Mouse (Mus musculus) testis, adult 2 months (tissue): ENCODE results near the gene P4ha2. TPM values are rescaled to one million over a fixed set of nuclear protein-coding genes. Genes with fewer than 3 reads are reported as not detected.
A peak's percentile ranks its signal among the peaks of the same experiment; 100 is the strongest.

ENCODE experiments used
- H3K27ac ChIP-seq: fragments of 200-500 bp; 2 replicates; pipeline ENCODE4 v1.5.1; 2012; ENCODE audit warnings: low read depth, low read length; ENCODE audit not compliant: control insufficient read depth, insufficient read depth
- H3K27me3 ChIP-seq: fragments of 200-500 bp; 2 replicates; pipeline ENCODE4 v1.6.1; 2012; ENCODE audit warnings: mild to moderate bottlenecking, low read length, moderate library complexity; ENCODE audit not compliant: control insufficient read depth, insufficient read depth
- H3K36me3 ChIP-seq: fragments of 200-500 bp; 2 replicates; pipeline ENCODE4 v1.6.1; 2012; ENCODE audit warnings: mild to moderate bottlenecking, low read length; ENCODE audit not compliant: control insufficient read depth, insufficient read depth
- H3K4me1 ChIP-seq: fragments of 200-500 bp; 2 replicates; pipeline ENCODE4 v1.6.1; 2012; ENCODE audit warnings: low read length; ENCODE audit not compliant: control insufficient read depth, insufficient read depth
- H3K4me3 ChIP-seq: fragments of 200-500 bp; 2 replicates; pipeline ENCODE4 v1.5.1; 2012; ENCODE audit warnings: low read depth, mild to moderate bottlenecking, low read length, moderate library complexity, mixed read lengths; ENCODE audit not compliant: control insufficient read depth
- CTCF ChIP-seq: fragments of 200-500 bp; IDR thresholded peaks from 2 replicates; pipeline ENCODE4 v1.5.1; 2012; ENCODE audit warnings: low read depth, mild to moderate bottlenecking, inconsistent platforms, low read length, moderate library complexity; ENCODE audit not compliant: control insufficient read depth, insufficient read depth, insufficient replicate concordance
- POLR2A ChIP-seq: fragments of 200-500 bp; IDR thresholded peaks from 2 replicates; pipeline ENCODE4 v1.6.1; 2012; ENCODE audit warnings: low read depth, mild to moderate bottlenecking, inconsistent platforms, low read length, moderate library complexity; ENCODE audit not compliant: control insufficient read depth
- polyA plus RNA-seq: library from polyadenylated mRNA; depleted of rRNA; stranded (reverse); fragments of >200 nt; gene quantifications from 2 replicates; pipeline ENCODE4 v1.2.3, GENCODE M21; 2012

Gene P4ha2
- polyA plus RNA-seq, 1 experiment: 7.8 TPM

DNA sequence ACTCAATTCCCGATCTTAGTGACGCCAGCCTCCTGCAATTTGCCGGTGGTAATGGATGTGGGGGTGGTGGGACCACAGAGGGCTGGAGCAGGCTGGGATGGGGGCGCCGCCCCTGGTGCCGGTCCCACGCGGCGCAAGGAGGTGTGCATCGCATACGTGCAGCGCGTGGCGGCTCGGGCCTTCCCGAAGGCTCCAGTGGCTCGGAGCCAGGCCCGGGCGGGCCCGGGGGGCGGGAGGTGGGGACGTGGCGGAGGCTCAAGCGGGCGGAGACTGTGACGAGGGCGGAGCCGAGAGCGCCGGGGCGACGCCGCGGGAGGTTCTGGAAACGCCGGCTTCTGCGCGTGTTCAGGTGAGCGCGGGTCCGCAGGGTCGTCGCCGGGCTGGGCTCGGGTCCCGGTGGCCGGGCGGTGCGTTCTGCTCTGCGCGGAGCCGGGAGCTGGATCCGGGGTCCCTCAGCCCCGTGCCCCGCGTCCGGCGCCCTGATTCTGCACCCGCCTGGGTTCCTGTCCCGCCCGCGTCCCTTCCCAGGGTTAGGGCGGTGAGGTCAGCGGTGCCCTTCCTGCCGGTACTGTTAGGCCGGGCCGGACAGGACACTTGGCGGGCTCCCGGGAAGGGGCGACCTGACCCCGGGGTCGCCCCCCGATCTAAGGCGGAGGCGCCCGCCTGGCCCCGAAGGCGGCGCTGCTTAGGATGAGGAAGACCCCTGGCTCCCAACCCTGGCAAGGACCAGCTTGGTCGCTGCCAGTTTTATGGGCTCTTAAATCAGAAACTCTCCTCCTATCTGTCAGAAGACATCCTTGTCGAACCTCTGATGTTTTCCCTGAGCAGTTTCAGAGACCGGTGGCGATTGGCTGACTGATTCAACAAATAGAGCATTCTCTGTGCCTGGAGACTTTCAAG, 1.0 kb downstream of the P4ha2 start:
- peak overlapping the region; percentile 56 for H3K4me3 ChIP-seq
- no peak for TF ChIP-seq POLR2A
- TF ChIP-seq CTCF: no peak
- no peaks in the 10 kb centered on the region for H3K36me3 ChIP-seq
- H3K27me3 ChIP-seq: no peaks in the 10 kb centered on the region; the same call in 1 of the 2 replicates
- H3K27ac ChIP-seq: no peak overlapping the region
- peaks cover 14% of the 10 kb centered on the region for H3K4me1 ChIP-seq

GRCm38 (mm10) chr11:54101701-54102100, 1.8 kb downstream of the P4ha2 start:
- H3K27me3 ChIP-seq: no peaks in the 10 kb centered on the region; the same call in 1 of the 2 replicates
- no peak overlapping the region for H3K27ac ChIP-seq
- H3K36me3 ChIP-seq: no peaks in the 10 kb centered on the region
- H3K4me3 ChIP-seq: peak overlapping the region; percentile 56; the same call in 1 of the 2 replicates
- TF ChIP-seq POLR2A (no peak), CTCF (no peak)
- peaks cover 14% of the 10 kb centered on the region for H3K4me1 ChIP-seq

DNA sequence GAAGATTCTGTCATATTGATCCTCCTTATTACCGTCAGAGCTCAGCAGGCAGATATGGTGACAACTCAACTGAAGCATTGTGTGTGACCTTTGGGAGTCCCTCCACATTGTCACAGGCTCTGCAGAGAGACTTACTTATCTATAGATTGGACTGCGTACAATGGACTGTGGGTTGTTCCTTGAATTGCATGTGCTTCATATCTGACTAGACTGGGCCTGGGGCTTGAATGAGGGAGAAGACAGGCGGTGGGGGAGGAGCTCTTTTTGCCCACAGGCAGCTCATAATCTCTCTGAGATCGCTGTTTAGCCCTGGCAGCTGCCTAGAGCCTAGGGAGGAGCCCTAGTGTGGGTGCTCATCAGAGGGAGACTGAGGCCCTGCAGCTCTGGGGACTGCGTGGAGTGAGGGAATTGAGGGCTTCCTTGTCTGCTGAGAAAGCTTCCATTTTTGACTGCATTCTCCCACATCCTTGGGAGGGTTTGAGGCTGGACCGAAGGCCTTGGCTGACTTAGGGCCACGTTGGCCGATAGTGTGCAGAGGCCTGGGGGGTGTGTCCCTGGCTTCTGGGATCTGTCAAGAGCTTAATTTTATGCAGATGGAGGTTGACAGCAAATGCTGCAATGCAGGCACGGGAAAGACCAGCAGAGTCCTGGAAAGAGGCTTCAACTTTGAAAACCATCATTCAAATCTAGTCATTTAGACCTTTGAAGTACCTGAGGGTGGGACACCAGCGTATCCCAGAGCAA, 3.0 kb downstream of the P4ha2 start:
- TF ChIP-seq POLR2A: no peak
- TF ChIP-seq CTCF: no peak
- Histone ChIP-seq H3K4me1 (peaks cover 14% of the 10 kb centered on the region), H3K4me3 (no peak overlapping the region), H3K27me3 (no peaks in the 10 kb centered on the region; the same call in 1 of the 2 replicates), H3K27ac (peak overlapping the region; percentile 10; the same call in 1 of the 2 replicates), H3K36me3 (no peaks in the 10 kb centered on the region)

DNA sequence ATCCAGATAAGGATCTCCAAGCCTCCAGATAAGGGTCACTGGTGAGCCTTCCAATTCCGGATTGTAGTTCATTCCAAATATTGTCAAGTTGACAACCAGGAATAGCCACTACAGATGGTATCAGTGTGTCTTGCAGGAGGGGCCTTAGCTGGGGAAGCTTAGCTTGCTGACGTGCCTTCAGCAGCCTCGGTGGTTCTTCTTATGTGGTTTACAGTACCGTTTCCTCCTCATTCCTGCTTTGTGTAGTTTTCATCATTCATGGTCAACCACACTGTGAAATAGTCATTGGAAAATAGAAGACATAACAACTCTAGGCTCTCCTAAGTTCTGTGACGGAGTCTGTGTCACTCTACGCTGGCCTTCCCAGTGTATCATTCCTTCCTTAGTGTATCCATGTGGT, 5.1 kb downstream of the P4ha2 start:
- no peak overlapping the region for H3K27ac ChIP-seq
- H3K36me3 ChIP-seq: no peaks in the 10 kb centered on the region
- no peak overlapping the region for H3K4me3 ChIP-seq
- peaks cover 13% of the 10 kb centered on the region for H3K4me1 ChIP-seq
- TF ChIP-seq POLR2A (no peak), CTCF (no peak)
- H3K27me3 ChIP-seq: no peaks in the 10 kb centered on the region; the same call in 1 of the 2 replicates

- TF ChIP-seq POLR2A: no peak
- no peak for TF ChIP-seq CTCF
Measured at GRCm38 (mm10) chr11:54106676-54107075, 6.8 kb downstream of the P4ha2 start.

DNA sequence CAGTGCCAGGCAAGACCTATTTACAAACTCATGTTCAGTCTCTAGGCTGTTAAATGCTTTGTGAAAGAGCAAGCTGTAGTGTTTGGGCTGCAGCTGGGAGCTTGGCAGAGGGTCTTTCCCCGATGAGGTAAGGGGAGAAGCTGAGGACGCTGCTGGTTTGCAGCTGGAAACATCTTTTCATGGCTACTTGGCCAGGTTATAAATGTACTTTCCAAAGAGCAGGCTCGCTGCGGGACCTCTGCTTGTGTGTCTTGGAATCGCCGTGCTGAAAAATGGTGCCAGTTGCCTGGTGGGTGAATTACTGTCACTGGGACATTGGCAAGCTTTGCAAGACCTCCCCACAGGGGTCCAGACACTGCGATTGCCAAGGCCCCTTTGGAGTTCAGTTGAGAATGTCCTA, 7.3 kb downstream of the P4ha2 start:
- TF ChIP-seq POLR2A (no peak), CTCF (no peak)
- no peaks in the 10 kb centered on the region for H3K36me3 ChIP-seq
- H3K27ac ChIP-seq: no peak overlapping the region
- H3K4me1 ChIP-seq: no peaks in the 10 kb centered on the region; the same call in 1 of the 2 replicates
- H3K4me3 ChIP-seq: no peak overlapping the region
- H3K27me3 ChIP-seq: no peaks in the 10 kb centered on the region

More at GRCm38 (mm10) chr11:54106676-54107075, 6.8 kb downstream of the P4ha2 start:
- Histone ChIP-seq H3K36me3 (no peaks in the 10 kb centered on the region), H3K27me3 (no peaks in the 10 kb centered on the region), H3K27ac (no peak overlapping the region), H3K4me1 (no peaks in the 10 kb centered on the region; the same call in 1 of the 2 replicates), H3K4me3 (no peak overlapping the region)

- Histone ChIP-seq H3K36me3 (no peaks in the 10 kb centered on the region), H3K4me1 (no peaks in the 10 kb centered on the region; the same call in 1 of the 2 replicates), H3K27ac (no peak overlapping the region), H3K4me3 (no peak overlapping the region), H3K27me3 (no peaks in the 10 kb centered on the region)
- TF ChIP-seq CTCF (no peak), POLR2A (no peak)
Measured at GRCm38 (mm10) chr11:54108131-54108530, 8.2 kb downstream of the P4ha2 start.
